Mouse (Mus musculus): ENCODE measurements around the gene Scarf2.

The Scarf2 gene

DNA sequence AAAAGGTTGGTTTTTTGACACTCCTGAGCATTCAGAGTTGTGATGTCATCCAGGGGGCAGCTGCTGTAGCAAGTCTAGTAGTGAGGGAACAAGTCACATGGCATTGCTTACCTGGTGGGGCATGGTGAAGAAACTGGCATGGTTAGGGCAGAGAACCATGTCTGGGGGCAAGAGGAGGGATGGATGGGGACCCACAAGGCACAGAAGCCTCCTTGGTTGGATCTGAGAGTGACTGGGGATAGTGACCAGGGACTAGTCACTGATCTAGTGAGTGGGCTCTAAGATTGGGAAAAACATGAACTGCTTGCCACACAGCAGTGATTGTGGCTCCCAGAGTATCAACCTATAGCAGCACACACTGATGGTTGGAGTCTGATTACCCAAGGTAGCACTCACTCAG, 2.5 kb downstream of the Scarf2 start:
- DNase-seq (ENCODE audit: low spot score): no peak

DNA sequence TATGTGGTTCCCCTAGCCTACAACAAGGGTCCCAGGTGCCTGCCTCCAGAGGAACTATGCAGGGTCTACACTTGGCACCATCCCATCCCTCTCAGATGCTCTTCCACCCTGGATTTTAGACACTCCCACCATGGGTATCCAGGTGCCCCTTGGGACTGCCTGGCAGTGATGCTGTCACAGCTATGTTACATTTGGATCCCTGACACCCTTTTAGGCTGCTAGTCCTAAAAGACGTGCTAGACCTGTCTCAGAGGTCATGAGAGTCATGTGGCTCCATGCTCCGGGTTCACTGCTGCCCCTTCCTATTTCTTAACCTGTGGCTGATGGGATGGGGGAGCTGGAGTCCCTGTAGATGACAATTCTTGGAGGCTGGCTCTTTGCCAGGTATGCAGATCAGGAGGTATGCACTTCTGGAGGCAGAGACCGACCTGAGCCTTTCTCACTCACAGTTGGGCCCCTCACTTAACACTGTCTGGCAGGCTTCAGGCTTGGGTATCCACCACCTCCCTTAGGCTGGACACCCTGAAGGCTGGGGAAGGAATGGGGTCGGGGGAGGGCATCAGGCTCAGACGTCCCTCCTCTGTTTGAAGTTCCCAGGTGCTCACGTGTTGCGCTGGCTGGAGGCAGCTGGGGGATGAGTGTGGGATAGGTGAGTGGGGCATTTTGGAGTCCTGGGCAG, 4.8 kb downstream of the Scarf2 start:
- DNase-seq (ENCODE audit: low spot score): no peak

DNA sequence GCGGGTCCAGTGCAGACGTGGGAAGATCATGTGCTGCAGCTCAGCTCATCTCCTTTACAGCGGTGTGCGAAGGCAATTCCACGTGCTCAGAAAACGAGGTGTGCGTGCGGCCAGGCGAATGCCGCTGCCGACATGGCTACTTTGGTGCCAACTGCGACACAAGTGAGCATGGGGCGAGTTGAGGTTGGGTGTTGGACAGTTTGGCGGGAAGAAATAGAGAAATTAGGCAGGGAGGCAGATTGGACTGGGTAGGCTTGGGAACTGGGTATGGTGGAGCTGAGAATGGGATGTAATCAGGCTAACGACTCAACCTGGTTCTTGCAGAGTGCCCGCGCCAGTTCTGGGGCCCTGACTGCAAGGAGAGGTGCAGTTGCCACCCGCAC, 5.4 kb downstream of the Scarf2 start:
- no peak for DNase-seq (ENCODE audit: low spot score)

DNA sequence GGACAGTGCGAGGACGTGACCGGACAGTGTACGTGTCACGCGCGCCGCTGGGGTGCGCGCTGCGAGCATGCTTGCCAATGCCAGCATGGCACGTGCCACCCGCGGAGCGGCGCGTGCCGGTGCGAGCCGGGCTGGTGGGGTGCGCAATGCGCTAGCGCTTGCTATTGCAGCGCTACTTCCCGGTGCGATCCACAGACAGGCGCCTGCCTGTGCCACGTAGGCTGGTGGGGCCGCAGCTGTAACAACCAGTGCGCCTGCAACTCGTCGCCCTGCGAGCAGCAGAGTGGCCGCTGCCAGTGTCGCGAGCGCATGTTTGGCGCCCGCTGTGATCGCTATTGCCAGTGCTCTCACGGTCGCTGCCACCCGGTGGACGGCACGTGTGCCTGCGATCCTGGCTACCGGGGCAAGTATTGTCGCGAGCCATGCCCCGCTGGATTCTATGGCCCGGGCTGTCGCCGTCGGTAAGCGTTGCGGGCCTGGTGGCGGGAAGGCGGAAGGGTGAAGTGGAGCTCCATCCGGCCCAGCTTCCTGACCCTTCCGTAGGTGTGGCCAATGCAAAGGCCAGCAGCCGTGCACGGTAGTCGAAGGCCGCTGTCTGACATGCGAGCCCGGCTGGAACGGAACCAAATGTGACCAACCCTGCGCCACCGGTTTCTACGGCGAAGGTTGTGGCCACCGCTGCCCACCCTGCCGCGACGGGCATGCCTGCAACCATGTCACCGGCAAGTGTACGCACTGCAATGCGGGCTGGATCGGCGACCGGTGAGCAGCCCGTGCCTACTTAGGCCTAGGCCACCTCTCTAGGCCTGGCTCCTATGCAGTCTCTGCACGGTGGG, 6.0 kb downstream of the Scarf2 start:
- DNase-seq (ENCODE audit: low spot score): no peak

DNA sequence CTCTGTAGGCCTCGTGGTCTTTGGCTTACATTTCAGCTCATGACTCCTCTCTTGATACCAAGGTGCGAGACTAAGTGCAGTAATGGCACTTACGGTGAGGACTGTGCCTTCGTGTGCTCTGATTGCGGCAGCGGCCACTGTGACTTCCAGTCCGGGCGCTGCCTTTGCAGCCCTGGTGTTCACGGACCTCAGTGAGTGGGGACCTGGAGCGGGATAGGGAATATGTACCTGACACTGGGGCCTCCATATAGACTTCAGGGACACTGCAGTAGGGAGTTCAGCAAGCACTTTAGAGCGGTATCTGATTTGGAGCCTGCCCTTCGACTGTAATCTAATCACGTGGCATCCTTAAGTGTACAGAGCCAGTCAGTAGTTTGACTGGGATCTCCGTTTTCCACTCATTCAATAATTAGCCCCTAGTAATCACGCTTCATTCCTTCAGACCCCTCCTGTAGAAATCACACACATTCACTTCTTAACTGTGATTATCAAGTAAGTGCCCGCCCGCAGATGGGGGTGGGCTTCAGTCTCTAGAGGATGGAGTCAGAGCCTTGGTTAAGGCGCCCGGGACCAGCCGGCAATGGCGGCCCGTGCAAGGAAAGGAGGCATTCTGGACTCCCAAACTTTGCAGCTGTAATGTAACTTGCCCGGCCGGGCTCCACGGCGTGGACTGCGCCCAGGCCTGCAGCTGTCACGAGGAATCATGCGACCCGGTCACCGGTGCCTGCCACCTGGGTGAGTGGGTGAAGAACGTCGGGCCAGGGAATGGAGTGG, 6.8 kb downstream of the Scarf2 start:
- no peak for DNase-seq (ENCODE audit: low spot score)

DNA sequence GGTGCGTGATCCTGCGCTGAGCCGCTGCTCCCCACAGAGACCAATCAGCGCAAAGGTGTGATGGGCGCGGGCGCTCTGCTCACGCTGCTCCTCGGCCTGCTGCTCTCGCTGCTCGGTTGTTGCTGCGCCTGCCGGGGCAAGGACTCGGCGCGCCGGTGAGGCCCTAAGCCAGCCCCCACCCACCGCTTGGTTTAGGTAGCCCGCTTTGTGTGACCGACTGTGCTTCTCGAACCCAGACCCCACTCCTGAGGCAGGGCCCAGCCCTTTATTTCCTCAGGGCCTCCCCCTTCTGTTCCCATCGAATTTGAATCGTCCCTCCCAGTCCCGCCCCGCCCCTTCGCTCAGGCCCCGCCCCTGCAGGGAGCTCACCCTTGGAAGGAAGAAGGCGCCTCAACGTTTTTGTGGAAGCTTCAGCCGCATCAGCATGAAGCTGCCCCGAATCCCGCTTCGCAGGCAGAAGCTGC, 7.4 kb downstream of the Scarf2 start:
- no peak for DNase-seq (ENCODE audit: low spot score)

DNA sequence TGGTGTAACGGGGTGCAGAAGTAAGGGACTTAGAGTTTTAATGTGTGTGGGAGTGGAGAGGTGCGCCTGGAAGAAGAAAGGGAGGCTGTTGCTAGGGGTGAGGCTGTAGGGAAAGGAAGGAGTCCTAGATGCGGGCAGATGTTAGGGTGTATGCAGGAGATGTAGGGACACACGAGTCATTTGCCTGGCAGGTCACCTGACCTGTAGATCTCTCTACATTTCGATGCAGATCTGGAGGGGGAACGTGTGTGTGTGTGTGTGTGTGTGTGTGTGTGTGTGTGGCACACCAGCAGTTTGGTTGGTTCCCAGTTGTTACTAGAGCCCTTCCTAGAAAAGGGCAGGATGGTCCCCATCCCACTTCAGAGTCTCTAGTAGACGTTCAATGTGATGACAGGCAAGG, 7.9 kb downstream of the Scarf2 start:
- DNase-seq (ENCODE audit: low spot score): no peak

DNA sequence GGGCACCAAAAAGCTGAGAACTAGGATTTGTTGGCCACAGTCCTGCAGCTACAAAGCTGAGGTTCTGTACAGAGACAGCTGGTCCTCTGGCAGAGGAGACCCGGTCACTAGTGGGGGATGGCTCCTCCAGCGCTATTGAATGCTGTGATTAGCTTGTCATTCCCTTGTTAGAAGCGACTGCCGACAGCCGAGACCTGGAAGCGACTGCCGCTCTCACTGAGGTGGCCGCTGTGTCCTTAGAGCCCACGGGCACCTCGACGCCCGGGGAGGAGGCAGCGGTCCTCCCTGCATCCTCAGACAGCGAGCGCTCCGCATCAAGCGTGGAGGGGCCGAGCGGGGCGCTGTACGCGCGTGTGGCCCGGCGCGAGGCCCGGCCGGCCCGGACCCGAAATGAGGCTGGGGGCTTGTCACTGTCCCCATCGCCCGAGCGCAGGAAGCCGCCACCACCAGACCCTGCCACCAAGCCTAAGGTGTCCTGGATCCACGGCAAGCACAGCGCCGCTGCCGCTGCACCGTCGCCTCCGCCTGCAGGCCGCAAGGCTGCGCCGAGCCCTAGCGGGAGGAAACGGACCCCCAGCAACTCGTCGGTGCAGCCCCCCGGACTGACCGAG, 9.6 kb downstream of the Scarf2 start:
- DNase-seq (ENCODE audit: low spot score): no peak

DNA sequence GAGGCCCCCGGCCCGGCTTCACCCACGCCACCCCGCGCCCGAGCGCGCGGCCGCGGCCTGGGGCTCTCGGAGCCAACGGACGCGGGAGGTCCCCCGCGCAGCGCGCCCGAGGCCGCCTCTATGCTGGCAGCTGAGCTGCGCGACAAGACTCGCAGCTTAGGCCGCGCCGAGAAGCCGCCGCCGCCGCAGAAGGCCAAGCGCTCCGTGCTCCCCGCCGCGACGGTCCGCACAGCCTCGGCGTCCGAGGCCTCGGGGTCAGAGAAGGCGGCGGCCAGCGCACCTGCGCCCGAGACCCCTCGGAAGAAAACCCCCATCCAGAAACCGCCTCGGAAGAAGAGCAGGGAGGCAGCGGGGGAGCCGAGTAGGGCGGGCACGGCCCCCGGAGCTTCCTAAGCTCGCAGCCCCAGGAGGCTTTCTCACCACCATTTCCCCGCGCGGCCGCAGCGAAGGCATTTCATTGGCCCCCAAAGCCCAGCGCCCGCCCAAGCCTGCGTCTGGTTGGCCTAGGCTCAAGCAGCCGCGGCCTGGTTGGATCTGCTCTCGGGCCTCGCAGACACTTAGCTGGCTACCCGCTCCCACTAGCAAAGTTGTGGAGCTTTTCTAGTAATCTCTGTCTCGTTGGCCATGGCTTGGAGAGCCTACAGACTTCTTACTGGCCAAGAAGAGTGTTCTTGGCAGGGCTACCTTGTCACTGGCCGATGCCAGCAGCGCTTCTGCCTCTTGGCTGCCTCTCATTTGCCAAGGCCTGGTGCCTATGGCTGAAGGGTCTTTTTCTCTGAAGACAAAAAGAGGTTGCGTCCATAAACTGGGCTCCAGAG, 10.3 kb downstream of the Scarf2 start:
- DNase-seq (ENCODE audit: low spot score): peak; percentile 84

DNA sequence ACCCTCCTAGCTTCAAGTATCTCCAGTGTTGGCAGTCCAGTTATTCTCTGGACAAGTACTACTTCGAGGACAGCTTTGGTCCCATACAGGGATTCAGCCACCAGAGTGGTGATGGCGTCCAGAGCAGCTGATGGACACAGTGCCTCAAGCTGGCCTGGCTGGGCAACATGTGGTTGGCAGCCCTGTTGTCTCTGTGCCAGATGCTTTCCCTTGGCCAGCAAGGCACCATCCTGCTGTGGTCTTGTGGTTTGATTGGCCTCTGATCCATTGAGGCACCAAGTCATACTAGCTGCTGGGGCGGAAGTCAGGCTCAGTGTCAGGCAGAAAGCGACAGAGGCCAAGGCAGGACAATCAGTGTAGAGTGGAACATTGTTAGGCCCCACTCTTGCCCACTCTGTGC, 12.0 kb downstream of the Scarf2 start:
- no peak for DNase-seq (ENCODE audit: low spot score)

DNA sequence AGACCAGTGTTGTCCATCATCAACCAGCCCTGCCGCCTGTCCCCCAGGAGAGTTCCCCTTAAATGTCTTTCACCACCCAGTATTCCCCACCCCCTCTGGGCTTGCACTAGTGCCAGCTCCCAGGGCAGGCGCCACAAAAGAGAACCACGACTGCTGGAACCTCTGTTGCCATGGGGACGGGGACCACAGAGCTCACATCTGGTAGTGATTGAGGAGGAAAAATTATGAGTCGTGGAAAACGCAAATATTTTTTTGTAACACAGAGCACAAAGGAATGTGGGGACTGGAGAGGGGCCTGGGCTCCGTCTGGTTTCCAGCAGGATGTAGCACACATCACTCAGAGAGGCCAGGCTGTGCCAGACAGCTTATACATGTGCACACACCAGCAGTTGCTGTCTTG, 12.6 kb downstream of the Scarf2 start:
- peak; percentile 39 for DNase-seq (ENCODE audit: low spot score)

DNA sequence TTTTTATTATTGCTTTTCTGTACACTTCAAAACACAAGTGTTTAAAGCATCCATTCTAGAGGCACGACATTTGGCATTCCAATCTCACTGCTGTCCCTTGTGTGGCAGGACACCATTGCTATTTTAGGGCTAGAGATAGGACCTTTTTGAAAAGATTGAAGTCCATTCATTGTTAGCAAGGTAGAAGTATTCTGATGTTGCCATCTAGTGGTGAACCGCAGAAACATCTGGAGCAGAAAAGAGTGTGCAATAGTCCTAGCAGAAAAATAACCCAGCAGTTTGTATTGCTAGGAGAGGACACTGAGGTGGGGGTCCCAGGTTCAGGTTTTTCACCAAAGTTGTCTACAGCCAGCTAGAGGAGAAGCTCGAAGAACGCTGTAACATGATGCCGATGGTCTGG, 15.0 kb downstream of the Scarf2 start:
- peak; percentile 74 for DNase-seq (ENCODE audit: low spot score)

DNA sequence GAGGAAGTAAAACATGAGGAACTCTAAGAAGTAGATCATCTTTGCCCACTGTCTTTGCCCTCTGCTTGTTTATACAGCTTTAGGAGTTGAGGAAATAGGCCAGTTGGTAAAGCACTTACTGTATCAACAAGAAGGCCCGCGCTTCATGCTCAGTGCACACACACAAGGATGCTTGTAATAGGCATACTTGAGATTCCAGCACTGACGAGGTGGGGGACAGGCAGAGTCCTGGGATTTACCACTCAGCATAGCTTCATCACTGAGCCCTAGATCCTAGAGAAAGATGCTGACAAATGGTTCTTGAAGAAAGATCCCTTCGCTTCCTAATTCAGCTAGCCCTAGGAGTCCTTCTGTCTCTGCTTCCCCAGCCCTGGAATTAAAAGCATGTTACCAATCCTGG, 16.1 kb downstream of the Scarf2 start:
- DNase-seq (ENCODE audit: low spot score): no peak

DNA sequence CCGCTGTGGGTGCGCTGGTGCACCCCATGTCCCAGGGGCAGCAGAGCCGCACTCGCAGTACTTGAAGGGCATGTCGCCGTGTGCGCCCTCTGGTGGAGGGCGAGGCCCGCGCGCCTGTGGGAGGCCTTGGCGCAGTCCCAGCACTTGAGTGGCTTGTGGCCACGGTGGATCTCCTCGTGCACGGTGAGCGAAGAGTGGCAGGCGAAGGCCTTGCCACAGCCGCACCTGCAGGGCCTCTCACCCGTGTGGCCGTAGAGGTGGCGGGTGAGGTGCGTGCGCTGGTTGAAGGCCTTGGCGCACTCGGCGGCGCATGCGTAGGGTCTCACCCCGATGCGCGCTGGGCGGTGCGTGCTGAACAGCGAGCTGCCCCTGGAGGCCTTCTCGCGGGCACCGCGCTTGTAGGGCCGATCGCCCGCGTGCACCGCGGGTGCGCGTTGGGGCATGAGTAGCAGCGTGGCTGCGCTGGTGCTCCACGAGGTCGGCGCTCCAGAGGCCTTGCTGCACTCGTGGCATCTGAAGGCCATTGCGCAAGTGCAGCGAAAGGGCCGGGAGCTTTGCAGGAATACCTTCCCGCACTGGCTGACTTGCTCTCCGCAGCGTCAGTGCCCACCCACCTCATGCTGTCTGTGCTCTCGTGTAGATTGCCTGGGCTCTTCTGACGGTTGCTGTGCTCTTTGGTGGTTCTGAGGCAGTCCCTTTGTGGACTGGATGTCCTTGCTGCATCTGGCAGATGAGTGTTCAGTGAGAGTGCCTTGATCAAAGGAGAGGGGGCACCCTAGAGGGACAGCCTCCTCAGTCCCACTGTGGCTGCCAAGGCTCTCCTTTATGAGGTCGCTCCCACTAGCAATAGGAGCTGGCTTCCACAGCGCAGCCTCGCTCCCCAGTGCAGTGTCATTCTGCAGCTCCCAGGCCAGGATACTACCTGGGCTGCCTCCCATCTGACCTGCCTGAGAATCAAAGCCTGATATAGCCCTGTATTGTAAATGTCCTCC, 18.6 kb downstream of the Scarf2 start:
- DNase-seq (ENCODE audit: low spot score): peak; percentile 68

DNA sequence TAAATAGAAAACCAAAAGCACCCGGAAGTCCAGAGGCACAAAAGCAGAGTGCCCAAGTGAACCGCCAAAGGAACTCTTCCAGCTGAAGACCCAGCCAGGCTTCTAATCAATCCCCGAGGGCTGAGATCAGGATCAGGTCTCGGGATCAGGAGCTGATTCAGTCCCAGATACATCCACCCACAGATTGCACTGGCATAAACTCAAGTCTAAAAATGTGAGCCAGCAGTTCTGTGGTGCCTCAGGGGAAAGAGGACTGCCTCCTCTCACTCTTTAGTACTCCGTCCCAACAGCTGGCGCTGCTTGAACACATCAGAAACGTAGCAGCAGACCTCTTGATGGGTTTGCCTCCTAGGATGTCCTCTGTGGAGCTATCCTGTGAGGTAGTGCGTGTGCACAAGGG, 19.4 kb downstream of the Scarf2 start:
- DNase-seq (ENCODE audit: low spot score): no peak

DNA sequence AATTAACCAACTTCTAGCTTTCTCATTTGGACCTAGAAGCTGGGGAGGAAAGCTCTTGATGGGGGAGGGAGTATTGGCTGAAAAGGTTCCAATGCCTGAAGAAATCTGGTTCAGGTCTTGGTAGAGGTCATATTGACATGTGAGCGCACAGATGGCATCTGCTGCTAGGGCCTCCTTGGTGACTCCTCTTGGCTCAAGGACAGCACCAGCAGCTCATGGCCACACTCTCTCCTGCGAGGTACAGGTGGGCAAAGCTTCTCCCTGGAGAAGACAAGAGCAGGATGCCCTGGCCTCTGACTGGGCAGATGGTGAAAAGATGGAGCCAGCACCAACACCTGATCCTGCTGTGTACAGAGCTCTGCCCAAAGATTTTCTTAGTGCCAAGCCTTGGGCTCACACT, 29.4 kb downstream of the Scarf2 start:
- no peak for DNase-seq (ENCODE audit: low spot score)

DNA sequence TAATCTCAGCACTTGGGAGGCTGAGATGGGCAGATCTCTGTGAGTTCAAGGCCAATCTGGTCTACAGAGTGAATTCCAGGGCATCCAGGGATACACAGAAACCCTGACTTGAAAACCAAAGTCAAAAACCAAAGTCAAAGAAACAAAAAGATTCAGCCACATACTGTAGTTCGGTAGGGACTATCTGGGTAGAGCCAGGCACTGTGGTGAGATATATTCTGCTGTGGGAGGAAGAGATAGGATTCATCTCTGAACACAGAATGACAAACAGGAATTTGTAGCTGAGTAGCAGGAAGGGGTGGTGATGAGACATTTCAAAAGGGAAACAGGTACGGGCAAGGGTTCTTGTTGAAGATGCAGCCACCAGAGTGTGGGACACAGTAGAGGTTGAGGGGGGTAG, 31.1 kb downstream of the Scarf2 start:
- no peak for DNase-seq (ENCODE audit: low spot score)

DNA sequence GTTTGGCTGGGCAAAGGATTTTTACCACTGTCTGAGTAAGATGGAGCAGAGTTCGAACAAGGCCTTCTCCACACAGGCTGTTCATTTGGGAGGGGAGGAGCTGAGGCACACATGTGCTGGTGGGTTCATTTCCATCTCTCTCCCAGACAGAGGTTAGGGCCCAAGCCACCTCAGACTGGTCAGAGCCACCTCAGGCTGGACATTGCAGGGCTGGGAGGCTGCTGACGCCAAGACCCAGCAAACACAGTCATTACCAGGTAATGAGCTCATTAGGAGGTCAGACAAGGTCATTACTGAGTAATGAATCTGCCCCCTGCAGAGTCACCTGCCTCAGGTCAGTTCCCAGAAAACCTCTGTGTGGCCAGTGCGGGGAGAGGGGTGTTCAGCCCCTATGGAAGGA, 31.8 kb downstream of the Scarf2 start:
- DNase-seq (ENCODE audit: low spot score): no peak

DNA sequence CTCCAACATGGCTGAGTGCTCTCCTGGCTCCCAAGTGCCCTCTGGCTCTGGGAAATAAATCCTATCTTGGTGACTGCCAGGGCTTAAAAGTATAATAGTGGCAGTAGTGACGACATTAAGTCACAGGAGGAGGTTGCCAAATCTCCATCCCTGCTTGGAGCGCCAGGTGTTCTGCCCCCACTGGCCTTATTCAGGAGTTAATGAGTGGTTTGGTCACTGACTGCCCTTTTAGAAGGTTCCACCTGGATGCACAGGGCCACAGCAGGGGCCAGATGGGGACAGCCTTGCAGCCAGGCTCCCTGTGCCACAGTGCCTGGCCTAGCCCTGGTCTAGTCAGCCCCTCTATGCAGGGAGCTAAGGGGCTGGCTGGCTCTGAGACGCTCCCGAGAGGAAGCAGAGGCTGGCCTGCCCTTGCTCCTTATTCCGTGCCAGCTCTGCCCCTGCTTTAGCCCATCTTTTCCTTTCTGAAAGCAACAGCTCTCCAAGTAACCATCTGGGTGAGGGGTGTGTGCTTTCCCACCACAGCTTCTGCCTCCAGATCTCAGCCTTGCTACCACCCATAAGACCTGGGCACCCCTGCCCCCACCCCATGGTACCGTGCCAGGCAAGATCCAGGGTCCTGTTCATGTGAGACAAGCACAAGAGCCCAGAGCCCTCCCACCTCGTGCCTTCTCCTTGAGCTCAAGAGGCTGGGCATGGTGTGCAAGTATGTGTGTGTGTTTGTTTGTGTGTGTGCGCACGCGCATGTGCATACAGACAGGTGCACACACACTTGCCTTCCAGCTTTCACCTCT, 33.5 kb downstream of the Scarf2 start:
- no peak for DNase-seq (ENCODE audit: low spot score)

DNA sequence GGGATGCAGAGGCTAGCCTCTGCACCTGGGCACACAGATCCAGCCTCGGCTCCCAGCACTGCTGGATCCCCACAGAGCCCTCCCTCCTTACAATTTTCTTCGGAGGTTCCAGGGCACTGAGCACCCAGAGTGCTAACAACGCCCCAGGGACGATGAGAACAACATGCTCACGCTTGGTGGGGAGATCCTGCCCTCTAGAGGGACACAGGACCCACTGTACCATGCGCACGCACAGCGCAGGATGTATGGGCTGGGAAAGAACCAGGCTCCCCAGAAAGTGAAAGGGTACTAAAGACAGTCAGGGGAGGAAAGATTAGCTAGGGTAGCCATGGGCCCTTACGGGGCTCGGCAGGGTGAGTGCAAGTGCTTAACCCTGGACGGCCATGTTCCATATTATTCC, 34.7 kb downstream of the Scarf2 start:
- no peak for DNase-seq (ENCODE audit: low spot score)
